Mouse (Mus musculus) lung, embryonic 15.5 days (tissue): ENCODE measurements around the gene Senp2. TPM values are rescaled to one million over a fixed set of nuclear protein-coding genes. Genes with fewer than 3 reads are reported as not detected.
"Not testable (repeated sequence)": the region's sequence is repeated elsewhere in the genome, so short reads cannot be mapped to it uniquely, and the experiment has no call there.

ENCODE experiments used
- ATAC-seq: fragments of 200-750 bp; cut with Nextera tagmentation; 2 replicates; pipeline ENCODE4 v1.8.0; 2017; ENCODE audit warnings: moderate number of reproducible peaks, borderline replicate concordance; ENCODE audit not compliant: low FRiP score, low TSS enrichment; ENCODE audit errors: extremely low read depth
- H3K27ac ChIP-seq: fragments of 300-500 bp; sonication (generic); 2 replicates; pipeline ENCODE4 v1.5.1; 2015; ENCODE audit warnings: moderate library complexity, mild to moderate bottlenecking, inconsistent platforms
- H3K27me3 ChIP-seq: fragments of 300-500 bp; sonication (generic); 2 replicates; pipeline ENCODE4 v1.6.1; 2015; ENCODE audit warnings: inconsistent platforms
- H3K36me3 ChIP-seq: fragments of 300-500 bp; sonication (generic); 2 replicates; pipeline ENCODE4 v1.6.1; 2015; ENCODE audit warnings: inconsistent platforms
- H3K4me1 ChIP-seq: fragments of 300-500 bp; sonication (generic); 2 replicates; pipeline ENCODE4 v1.6.1; 2015; ENCODE audit warnings: inconsistent platforms
- H3K4me2 ChIP-seq: fragments of 300-500 bp; sonication (generic); 2 replicates; pipeline ENCODE4 v1.6.1; 2015; ENCODE audit warnings: inconsistent platforms, mild to moderate bottlenecking, moderate library complexity
- H3K4me3 ChIP-seq: fragments of 300-500 bp; sonication (generic); 2 replicates; pipeline ENCODE4 v1.5.1; 2015; ENCODE audit warnings: mild to moderate bottlenecking, inconsistent platforms
- H3K9ac ChIP-seq: fragments of 300-500 bp; sonication (generic); 2 replicates; pipeline ENCODE4 v1.6.1; 2015; ENCODE audit warnings: inconsistent platforms
- H3K9me3 ChIP-seq: fragments of 300-500 bp; sonication (generic); 2 replicates; pipeline ENCODE4 v1.6.1; 2016; ENCODE audit warnings: inconsistent platforms
- WGBS: fragments of 180-500 bp; shearing (Covaris S2); methylation state at CpG from one replicate; pipeline ENCODE4 v1.1.7; 2015; 5-methylcytosine and 5-hydroxymethylcytosine counted together
- polyA plus RNA-seq: library from polyadenylated mRNA; unstranded; fragments of >200 nt; fragmentation: Nextera tagmentation; extraction: Ambion mirVana; gene quantifications from 2 replicates; pipeline ENCODE4 v1.2.1, GENCODE M21; 2015

The Senp2 gene
- polyA plus RNA-seq, result 40.6 and 43.8 TPM in 2 replicates

- Histone ChIP-seq H3K27ac (peak within 1 kb of the TSS; percentile 63), H3K4me2 (peak within 1 kb of the TSS; percentile 71), H3K4me1 (peaks cover 16% of the 10 kb centered on the region), H3K4me3 (peak within 1 kb of the TSS; percentile 87), H3K36me3 (no peaks in the 10 kb centered on the region), H3K9me3 (no peaks in the 10 kb centered on the region), H3K27me3 (no peaks in the 10 kb centered on the region), H3K9ac (peak within 1 kb of the TSS; percentile 81)
- under 1% methylated on average over 42 of the region's 45 CpGs for WGBS
- peak; percentile 98 for ATAC-seq
These were observed at the start of gene Senp2 for GRCm38 (mm10) chr16:22009099-22009584. Gene Senp2 (plus strand): TSS chr16:22009484.

- H3K27ac ChIP-seq, result no peak overlapping the region
- no peak overlapping the region for H3K4me2 ChIP-seq
- H3K9me3 ChIP-seq, result no peaks in the 10 kb centered on the region
- H3K4me3 ChIP-seq, result no peak overlapping the region
- no peaks in the 10 kb centered on the region for H3K27me3 ChIP-seq
- H3K36me3 ChIP-seq, result no peaks in the 10 kb centered on the region
- ATAC-seq, result no peak
- no peak overlapping the region for H3K9ac ChIP-seq
- WGBS, result 70% methylated on average over 3 of the region's 3 CpGs
- H3K4me1 ChIP-seq, result no peaks in the 10 kb centered on the region
These were observed 43.7 kb upstream of the Senp2 start for GRCm38 (mm10) chr16:21965576-21965975.

GRCm38 (mm10) chr16:21969874-21970273 lies 39.4 kb upstream of the Senp2 start:
- H3K27ac ChIP-seq, result no peak overlapping the region
- no peak overlapping the region for H3K9ac ChIP-seq
- H3K4me1 ChIP-seq, result no peaks in the 10 kb centered on the region
- no peaks in the 10 kb centered on the region for H3K36me3 ChIP-seq
- H3K27me3 ChIP-seq, result no peaks in the 10 kb centered on the region
- H3K9me3 ChIP-seq, result no peaks in the 10 kb centered on the region
- 73% methylated on average over 5 of the region's 5 CpGs for WGBS
- ATAC-seq, result no peak
- no peak overlapping the region for H3K4me2 ChIP-seq
- H3K4me3 ChIP-seq, result no peak overlapping the region

- Histone ChIP-seq H3K9me3 (no peaks in the 10 kb centered on the region), H3K4me2 (no peak overlapping the region), H3K9ac (no peak overlapping the region), H3K4me1 (no peaks in the 10 kb centered on the region), H3K27ac (no peak overlapping the region), H3K36me3 (no peaks in the 10 kb centered on the region), H3K27me3 (no peaks in the 10 kb centered on the region), H3K4me3 (no peak overlapping the region)
- WGBS, result 71% methylated on average over 6 of the region's 6 CpGs
- no peak for ATAC-seq
These were observed 38.7 kb upstream of the Senp2 start for GRCm38 (mm10) chr16:21970536-21970935.

- no peak overlapping the region for H3K27ac ChIP-seq
- no peak overlapping the region for H3K9ac ChIP-seq
- H3K9me3 ChIP-seq, result no peaks in the 10 kb centered on the region
- no peak overlapping the region for H3K4me2 ChIP-seq
- H3K4me3 ChIP-seq, result no peak overlapping the region
- no peaks in the 10 kb centered on the region for H3K36me3 ChIP-seq
- WGBS, result 56% methylated on average over 4 of the region's 4 CpGs
- no peaks in the 10 kb centered on the region for H3K4me1 ChIP-seq
- H3K27me3 ChIP-seq, result peaks cover 6% of the 10 kb centered on the region; the same call in 1 of the 2 replicates
- no peak for ATAC-seq
These were observed 37.8 kb upstream of the Senp2 start for GRCm38 (mm10) chr16:21971446-21971845.

- 7% methylated on average over 16 of the region's 16 CpGs for WGBS
- Histone ChIP-seq H3K9me3 (no peaks in the 10 kb centered on the region), H3K4me1 (no peaks in the 10 kb centered on the region), H3K27ac (no peak overlapping the region), H3K36me3 (no peaks in the 10 kb centered on the region), H3K9ac (no peak overlapping the region), H3K27me3 (peaks cover 6% of the 10 kb centered on the region; the same call in 1 of the 2 replicates), H3K4me3 (no peak overlapping the region), H3K4me2 (peak overlapping the region; percentile 37; the same call in 1 of the 2 replicates)
- ATAC-seq, result no peak
These were observed 33.1 kb upstream of the Senp2 start for GRCm38 (mm10) chr16:21976203-21976602.

GRCm38 (mm10) chr16:21977347-21977746 lies 31.9 kb upstream of the Senp2 start:
- no peak overlapping the region for H3K4me2 ChIP-seq
- no peak overlapping the region for H3K27ac ChIP-seq
- no peaks in the 10 kb centered on the region for H3K9me3 ChIP-seq
- no peak for ATAC-seq
- H3K9ac ChIP-seq, result no peak overlapping the region
- WGBS, result 66% methylated on average over 5 of the region's 5 CpGs
- H3K4me3 ChIP-seq, result no peak overlapping the region
- no peaks in the 10 kb centered on the region for H3K36me3 ChIP-seq
- no peaks in the 10 kb centered on the region for H3K4me1 ChIP-seq
- H3K27me3 ChIP-seq, result peaks cover 6% of the 10 kb centered on the region; the same call in 1 of the 2 replicates

- no peak for ATAC-seq
- Histone ChIP-seq H3K9me3 (no peaks in the 10 kb centered on the region), H3K27ac (no peak overlapping the region), H3K27me3 (no peaks in the 10 kb centered on the region), H3K36me3 (no peaks in the 10 kb centered on the region), H3K9ac (no peak overlapping the region), H3K4me3 (no peak overlapping the region), H3K4me1 (no peaks in the 10 kb centered on the region), H3K4me2 (no peak overlapping the region)
- 92% methylated on average over 9 of the region's 9 CpGs for WGBS
These were observed 26.1 kb upstream of the Senp2 start for GRCm38 (mm10) chr16:21983146-21983545.

- H3K4me2 ChIP-seq, result no peak overlapping the region
- no peak for ATAC-seq
- no peaks in the 10 kb centered on the region for H3K36me3 ChIP-seq
- no peak overlapping the region for H3K4me3 ChIP-seq
- H3K27ac ChIP-seq, result no peak overlapping the region
- H3K4me1 ChIP-seq, result no peaks in the 10 kb centered on the region
- no peaks in the 10 kb centered on the region for H3K9me3 ChIP-seq
- 91% methylated on average over 4 of the region's 4 CpGs for WGBS
- no peaks in the 10 kb centered on the region for H3K27me3 ChIP-seq
- H3K9ac ChIP-seq, result no peak overlapping the region
These were observed 25.7 kb upstream of the Senp2 start for GRCm38 (mm10) chr16:21983581-21983980.

GRCm38 (mm10) chr16:21984091-21984490 lies 25.2 kb upstream of the Senp2 start:
- WGBS, result 85% methylated on average over 12 of the region's 12 CpGs
- Histone ChIP-seq H3K9me3 (no peaks in the 10 kb centered on the region), H3K4me2 (no peak overlapping the region), H3K27ac (no peak overlapping the region), H3K36me3 (no peaks in the 10 kb centered on the region), H3K27me3 (no peaks in the 10 kb centered on the region), H3K4me3 (no peak overlapping the region), H3K4me1 (no peaks in the 10 kb centered on the region), H3K9ac (no peak overlapping the region)
- ATAC-seq, result no peak

GRCm38 (mm10) chr16:21986191-21986590 lies 23.1 kb upstream of the Senp2 start:
- 8% methylated on average over 3 of the region's 3 CpGs for WGBS
- H3K27me3 ChIP-seq, result no peaks in the 10 kb centered on the region
- H3K36me3 ChIP-seq, result no peaks in the 10 kb centered on the region
- H3K27ac ChIP-seq, result no peak overlapping the region
- H3K9ac ChIP-seq, result no peak overlapping the region
- no peaks in the 10 kb centered on the region for H3K9me3 ChIP-seq
- H3K4me3 ChIP-seq, result no peak overlapping the region
- ATAC-seq, result no peak
- no peaks in the 10 kb centered on the region for H3K4me1 ChIP-seq
- no peak overlapping the region for H3K4me2 ChIP-seq

- no peak for ATAC-seq
- WGBS, result 46% methylated on average over 5 of the region's 5 CpGs
- no peak overlapping the region for H3K27ac ChIP-seq
- no peaks in the 10 kb centered on the region for H3K36me3 ChIP-seq
- H3K4me1 ChIP-seq, result no peaks in the 10 kb centered on the region
- H3K9ac ChIP-seq, result no peak overlapping the region
- H3K4me2 ChIP-seq, result no peak overlapping the region
- no peak overlapping the region for H3K4me3 ChIP-seq
- H3K9me3 ChIP-seq, result no peaks in the 10 kb centered on the region
- H3K27me3 ChIP-seq, result no peaks in the 10 kb centered on the region
These were observed 21.3 kb upstream of the Senp2 start for GRCm38 (mm10) chr16:21987956-21988355.

- not testable (repeated sequence) for ATAC-seq, H3K27ac ChIP-seq, H3K36me3 ChIP-seq, H3K9me3 ChIP-seq, H3K4me3 ChIP-seq, H3K9ac ChIP-seq, H3K4me2 ChIP-seq, H3K4me1 ChIP-seq, H3K27me3 ChIP-seq
These were observed 18.4 kb upstream of the Senp2 start for GRCm38 (mm10) chr16:21990893-21991292.
